Mouse (Mus musculus) kidney, adult 18-20 months (tissue): ENCODE results near the gene Crlf1.

Experiments used
- DNase-seq: peaks from one replicate; pipeline ENCODE4 v3.0.0; 2021

Gene Crlf1

DNA sequence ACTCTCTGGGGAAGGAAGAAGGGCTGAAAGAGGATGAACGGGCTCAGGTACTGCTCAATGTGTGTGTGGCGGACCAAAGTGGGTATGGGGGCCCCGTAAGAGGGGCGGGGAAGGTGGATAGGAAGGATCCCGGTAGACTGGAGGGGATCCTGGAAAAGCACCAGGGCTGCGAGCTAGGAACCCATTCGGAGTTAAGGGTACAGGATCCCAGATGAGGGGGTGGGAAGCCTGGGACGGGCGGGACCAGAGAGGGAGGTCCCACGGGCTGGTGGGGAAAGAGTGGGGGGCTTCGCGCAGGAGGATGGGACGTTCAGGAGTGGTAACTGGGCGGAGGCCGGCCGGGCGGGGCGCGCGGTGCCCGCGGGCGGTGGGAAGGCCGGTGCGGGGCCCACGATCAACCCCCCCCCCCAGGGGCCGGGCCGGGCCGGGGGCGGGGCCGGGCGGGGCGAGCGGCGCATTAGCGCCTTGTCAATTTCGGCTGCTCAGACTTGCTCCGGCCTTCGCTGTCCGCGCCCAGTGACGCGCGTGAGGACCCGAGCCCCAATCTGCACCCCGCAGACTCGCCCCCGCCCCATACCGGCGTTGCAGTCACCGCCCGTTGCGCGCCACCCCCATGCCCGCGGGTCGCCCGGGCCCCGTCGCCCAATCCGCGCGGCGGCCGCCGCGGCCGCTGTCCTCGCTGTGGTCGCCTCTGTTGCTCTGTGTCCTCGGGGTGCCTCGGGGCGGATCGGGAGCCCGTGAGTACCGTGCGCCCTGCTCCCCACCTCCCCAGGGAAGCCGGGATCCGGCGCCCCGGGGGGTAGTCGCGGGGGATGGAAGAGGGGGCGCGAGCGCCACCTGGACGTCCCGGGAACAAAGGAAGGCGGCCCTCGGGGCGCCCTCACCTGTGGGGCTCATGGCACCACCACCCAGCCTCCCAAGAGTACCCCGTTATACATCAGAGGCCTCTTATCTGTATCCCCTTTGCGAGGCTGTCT is at the start of gene Crlf1:
TSS of gene Crlf1 (plus strand) at position 495 of the 977 bp plus-strand sequence.
- DNase-seq = no peak

DNA sequence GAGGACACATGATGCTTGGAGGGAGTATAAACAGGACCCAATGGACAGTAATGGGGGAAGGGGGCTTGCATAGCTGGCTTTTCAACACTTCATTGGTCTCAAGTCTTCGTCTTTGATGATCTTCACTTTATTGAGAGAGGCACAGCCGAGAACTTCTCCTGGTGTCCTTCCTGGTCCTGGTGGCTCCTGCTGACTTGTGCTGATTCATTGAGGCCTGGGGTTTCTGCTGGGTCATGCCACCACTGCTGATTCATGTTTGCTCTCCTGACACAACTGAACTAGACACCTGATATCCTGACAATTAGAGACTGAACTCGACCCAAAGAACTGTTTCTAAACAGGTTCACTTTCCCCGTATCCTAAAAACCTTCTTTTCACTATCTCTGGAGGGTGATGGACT is 49.6 kb upstream of the Crlf1 start:
- DNase-seq = no peak

DNA sequence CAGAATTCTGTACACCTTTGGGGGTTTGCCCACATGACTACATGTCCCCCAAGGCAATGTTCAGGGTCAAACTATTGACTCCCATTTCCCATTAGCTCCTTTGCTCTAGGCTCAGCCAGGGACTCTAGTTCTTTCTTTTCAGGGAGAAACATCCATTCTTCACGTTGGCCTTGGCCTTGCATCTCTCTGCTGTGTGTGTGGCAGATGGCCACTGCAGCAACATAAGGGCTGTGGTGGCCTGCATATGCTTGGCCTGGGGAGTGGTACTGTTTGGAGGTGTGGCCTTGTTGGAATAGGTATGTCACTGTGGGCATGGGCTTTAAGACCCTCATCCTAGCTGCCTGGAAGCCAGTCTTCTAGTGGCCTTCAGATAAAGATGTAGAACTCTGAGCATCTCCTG is 47.0 kb upstream of the Crlf1 start:
- DNase-seq = no peak

DNA sequence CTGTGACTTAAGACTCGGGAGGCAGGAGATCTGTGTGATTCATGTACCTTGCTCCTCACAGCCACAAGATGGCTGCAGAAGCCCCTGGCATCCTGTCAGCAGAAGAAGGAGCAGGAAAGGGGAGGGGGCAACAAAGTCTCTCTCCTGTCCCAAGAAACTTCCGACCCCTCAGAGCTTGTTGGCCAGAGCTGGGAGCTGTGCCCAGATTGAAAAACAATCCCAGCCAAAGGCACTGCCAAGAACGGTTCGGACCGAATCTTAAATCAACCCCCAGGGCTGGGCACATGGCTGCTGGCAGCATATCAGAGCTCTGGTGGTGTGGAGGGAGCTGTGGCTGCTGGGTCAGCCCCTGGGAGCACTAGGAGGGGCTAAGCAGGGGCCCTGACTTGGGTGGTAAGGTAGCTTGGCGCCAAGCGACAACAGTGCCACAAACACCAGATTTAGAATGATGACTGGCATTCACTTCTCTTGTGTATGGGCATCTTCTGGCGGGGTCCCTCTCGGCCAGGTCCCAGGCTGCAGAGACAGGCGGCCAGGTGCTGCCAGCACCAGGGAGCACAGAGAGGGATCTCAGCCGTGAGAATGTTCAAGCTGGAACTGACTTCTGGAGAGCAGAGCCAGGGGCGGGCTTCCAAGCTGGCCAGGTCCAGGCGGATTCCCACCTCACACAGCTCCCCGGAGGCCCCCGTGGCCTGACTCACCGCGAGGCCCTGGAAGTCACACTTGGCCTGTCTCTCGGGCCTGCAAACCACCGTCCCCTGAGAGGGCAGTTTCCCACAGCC is 45.1 kb upstream of the Crlf1 start:
- DNase-seq = no peak

DNA sequence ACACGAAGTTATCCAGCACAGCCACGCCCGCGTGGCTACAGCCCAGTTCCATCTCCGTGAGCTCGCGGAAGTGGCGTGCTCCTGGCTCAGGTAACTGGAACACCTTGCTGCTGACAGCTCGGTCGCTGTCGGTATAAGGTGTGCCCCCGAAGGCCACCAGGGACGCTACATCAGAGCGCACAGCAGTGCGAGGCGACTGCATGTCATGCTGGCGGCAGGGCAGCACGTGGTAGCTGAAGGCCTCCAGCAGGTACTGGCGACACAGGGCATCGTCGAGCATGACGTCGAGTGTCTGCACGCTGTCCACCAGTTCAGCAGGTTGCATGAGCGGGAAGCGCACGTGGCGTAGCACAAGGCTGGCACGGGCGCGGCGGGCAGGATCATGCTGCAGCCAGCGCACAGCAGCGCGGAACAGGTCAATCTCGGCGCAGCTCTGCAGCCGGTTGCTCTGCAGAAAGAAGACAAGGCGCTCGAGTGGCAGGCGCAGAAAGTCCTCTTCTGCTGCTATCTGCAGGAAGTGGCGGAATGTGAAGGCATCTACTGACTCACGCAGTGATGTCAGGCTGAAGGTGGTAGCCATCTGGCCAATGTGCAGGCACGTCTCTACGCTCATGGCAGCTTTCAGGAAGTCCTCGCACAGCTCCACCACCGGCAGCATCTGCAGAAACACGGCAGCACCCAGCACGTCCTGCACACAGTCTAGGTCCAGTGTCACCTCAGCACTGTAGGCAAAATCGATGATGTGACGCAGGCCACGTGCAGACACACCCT is 40.6 kb upstream of the Crlf1 start:
- no peak for DNase-seq

DNA sequence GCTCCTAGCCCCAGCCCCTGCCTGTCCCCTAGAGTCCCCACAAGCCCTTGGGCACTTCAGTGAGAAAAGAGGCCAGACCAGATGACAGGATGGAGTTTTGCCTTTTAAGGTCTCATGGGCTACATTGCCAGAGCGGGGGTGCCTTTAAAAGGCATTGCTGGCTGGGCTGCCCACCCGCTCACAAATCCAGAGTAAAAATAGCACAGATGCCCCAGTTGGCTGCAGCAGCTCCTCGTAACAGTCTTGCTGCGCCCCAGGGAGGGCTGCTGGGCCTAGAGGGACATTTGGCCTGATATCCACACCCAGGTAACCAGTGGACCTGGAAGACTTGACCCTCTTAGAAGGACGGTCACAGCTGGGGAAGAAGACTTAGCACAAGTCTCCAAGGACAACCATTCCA is 39.1 kb upstream of the Crlf1 start:
- DNase-seq = no peak

DNA sequence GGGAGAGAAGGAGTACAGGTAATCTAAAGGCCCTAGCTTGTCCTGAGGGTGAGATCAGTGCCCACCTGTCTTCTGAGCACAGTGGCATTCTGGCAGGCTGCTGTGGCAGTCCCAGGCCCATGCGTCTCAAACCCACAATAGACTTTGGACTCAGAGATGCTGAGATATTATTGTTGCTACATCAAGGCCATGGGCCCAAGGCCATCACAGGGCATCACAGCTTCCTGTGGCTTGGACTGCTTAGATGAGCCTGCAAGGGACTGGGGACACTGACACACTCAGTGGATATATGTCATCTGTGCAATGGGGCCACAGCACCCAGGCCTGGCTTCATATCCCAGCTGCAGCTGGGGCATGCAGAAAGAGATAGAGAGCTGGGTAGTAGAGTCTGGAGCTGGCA is 36.0 kb upstream of the Crlf1 start:
- DNase-seq = no peak

DNA sequence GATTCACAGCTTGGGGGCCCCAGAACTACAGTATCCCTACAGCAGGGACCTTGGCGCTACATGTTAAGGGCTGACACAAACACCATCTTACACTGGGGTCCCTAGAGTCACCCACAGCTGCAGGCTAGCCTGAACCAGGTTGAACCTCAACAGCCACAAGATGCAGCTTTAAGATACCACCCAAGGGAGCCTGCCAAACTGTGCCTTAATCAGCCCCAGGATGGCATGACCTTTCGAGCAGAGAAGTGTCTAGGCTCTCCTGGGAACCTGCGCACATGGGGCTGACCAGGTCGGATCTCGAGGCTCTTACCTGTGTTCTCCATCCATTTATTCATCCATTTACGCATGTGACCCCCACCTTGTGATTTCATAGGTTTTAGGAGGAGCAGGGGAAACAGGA is 35.1 kb upstream of the Crlf1 start:
- no peak for DNase-seq

DNA sequence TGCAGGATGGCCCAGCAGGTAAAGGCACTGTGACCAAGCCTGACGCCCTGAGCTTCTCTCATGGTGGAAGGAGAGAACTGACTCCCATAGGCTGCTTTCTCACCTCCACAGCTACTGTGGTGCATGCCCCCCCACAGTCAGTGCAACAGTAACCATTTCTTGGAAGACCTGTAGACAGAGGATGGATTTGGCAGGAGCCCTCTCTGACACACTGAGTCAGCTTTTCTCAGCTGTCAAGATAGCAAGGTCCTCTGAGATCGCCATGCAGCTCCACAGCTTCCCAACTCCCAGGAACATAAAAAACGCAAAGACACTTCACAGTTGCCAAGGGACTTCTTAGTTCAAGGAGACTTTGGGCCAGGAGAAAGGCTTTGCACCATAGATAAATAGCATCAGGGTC is 34.5 kb upstream of the Crlf1 start:
- no peak for DNase-seq

DNA sequence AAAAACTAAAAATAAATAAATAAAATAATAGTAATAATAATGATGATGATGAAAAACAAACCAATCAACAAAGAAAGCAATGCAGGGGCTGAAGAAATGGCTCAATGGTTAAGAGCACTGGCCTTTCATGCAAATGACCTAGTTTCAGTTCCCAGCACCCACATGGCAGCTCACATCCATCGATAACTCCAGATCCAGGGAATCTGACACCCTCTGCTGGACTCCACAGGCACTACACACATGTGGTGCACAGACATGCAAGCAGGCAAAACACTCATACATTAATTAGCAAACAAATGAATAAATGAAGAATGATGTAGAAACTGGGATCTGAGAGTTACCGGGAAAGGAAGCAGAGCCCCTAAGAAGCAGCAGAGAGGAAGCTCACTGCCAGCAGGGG is 33.3 kb upstream of the Crlf1 start:
- no peak for DNase-seq

DNA sequence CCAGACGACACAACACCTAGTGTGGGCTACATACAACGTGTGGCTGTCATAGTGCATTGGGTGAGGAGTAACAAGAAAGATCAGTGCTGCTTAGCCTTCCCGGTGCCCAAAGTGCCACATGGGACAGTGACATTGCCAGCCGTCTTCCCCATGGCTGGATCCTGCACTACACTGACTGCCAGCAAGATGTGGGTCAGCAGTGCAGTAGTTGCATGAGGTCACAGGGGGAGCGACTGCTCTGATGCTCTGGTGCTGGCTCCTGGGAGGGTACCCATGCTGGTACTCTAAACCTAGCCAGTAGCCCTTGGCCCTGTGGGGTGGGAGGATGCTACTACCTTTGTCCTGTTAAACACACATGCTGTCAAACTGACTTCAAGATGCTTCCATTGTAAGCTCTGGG is 32.8 kb upstream of the Crlf1 start:
- DNase-seq = no peak

DNA sequence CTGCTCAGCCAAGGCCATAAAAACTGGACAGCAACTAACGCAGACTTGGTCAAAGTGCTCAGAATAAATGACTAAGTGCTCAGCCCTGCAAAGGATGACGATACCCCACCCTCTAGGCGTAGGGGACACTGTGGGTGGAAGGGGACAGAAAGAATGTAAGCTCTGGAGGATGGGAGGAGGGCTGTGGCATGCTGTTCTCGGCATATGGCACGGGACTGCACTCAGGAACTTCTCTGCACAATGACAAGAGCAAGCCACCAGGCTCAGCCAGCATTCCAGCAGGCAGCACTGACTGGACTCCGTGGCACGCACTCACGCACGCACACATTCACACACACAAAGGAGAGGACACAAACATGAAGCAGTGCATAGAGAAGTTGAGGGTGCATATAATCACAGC is 32.4 kb upstream of the Crlf1 start:
- DNase-seq = no peak

DNA sequence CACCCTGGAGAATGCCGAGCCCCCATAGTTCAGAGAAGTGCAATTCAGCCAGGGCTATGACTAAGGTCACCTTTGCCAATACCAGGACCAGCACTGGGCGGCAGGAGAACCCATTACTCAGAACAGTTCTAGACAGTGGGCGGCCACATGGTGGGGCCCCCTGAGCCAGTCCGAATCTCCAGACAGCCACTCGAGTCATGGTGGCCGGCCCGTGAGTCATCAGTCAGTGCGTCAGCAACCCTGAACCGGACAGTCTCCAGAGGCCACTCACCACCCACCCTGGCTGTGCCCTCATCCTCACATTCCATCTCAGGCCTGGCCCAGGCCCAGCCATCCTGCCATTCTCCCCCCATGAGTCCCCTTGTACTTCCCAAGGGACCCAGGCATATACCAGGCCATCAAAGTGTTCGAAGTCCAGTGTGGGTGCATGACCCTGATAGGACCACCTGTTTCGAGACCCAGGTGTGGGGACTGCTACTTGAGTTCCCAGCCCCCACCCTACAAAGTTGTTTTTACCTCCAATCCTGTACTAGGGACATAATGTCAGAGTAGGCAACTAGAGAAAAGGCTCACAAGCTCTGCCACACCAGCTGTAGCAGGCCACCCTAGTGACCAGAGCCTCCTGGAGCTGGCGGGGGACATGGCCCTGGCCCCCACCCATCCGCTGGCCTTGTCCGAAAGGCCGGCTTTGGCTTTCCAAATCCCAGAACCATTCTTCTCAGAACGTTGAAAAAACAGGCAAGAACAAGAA is 31.0 kb upstream of the Crlf1 start:
- DNase-seq = no peak

DNA sequence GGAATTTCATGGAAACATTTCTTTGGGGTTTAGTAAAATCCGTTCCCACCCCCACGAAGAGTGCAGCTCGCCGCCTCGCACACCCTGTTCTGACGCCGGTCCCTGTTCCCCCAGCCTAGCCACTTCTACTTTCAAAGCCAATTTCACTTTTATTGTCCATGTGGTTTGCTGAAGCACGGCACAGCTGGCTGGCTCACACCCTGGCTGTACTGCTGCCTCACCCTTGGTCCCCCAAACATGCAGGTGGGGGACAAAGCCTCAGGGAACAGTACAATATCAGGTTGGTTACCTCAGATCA is 30.5 kb upstream of the Crlf1 start:
- DNase-seq = no peak

DNA sequence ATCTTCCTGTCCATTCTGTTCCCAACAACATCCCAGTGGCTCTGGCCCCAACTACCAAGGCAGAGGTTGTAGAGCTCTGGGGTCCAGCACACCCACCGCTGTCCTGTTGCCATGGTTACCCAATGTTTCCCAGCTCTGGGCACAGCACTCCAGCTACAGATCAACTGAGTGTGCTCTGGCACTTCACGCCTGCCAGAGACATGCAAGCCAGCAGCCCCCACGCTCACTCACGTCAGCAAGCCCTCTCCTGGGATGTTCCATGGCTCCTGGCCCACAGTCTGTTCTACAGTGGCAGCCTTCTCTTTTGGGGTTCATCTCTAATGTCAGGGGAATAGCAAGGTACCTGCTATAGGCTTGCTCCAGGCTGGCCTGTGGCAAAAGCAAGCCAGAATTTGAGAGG is 29.7 kb upstream of the Crlf1 start:
- no peak for DNase-seq

DNA sequence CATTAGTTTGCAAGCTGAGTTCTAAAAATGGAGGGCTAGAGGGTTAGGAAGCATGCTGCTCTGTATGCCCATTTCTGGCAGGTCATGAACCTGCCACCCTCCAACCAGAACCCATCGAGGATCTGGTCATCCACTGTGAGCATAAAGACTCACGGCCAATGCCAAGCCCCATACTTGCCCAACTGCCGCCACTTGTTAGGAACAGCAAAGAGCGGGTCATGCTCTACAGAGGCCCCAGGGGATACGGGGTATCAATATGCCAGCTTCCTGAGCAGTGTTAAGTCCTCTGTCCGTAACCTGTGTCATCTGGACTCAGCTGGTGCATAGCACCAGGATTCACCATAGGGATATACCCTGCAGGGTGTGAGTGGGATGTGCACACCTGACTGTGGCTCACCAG is 28.8 kb upstream of the Crlf1 start:
- DNase-seq = no peak

DNA sequence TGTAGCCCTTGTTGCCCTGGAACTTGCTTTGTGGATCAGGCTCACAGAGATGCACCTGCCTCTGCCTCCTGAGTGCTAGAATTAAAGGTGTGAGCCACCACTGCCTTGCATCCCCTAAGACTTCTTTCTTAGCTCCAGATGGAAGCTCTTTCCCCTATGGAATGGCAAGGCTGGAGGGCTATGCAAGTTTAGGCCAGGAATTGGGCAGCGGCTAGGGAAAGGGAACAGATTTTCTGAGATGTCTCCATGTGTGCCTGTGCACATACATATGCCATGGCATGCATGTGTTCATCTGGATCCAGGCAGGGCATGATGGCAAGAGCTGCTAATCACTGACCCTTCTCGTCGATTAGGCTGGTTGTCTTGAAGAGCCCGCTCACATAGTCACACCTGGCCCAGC is 27.3 kb upstream of the Crlf1 start:
- no peak for DNase-seq

DNA sequence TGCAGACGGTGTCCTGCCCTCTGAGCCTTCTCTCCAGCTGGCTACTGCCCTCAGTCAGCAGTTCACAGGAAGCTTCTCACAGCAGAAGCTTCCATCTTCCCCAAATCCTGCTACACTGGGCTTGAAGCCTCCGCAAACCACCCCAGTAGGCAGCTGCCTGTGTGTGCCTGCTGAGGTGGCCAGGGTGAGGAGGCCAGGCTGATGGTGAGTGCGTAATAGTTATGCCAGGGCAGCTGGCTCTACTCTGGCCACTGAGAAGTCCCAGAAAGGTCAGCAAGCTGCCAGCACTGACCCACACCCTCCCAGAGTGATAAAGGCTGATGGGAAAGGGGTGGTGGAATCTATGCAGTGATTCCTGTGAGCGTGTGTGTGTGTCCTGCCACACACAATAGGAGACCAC is 26.7 kb upstream of the Crlf1 start:
- DNase-seq = no peak

DNA sequence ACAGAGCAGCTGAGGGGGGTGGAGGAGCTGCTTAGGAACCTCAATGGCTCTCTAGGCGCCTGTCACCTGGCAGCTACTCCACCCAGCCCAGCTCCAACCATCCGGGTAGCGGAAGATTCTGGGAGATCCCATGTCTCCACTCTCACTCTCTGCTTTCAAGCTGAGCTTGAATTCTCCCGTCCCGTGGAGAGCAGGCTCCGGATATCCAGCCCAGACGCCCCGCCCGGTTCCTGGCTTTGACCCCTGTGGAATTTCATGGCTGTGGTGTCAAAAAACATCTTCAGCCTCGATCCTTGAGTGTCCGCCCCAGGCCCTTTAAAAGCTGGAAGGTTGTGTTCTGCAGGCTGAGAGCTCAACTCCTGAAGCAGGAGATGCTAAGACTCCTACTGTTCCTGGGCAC is 26.2 kb upstream of the Crlf1 start:
- DNase-seq = peak; percentile 40

DNA sequence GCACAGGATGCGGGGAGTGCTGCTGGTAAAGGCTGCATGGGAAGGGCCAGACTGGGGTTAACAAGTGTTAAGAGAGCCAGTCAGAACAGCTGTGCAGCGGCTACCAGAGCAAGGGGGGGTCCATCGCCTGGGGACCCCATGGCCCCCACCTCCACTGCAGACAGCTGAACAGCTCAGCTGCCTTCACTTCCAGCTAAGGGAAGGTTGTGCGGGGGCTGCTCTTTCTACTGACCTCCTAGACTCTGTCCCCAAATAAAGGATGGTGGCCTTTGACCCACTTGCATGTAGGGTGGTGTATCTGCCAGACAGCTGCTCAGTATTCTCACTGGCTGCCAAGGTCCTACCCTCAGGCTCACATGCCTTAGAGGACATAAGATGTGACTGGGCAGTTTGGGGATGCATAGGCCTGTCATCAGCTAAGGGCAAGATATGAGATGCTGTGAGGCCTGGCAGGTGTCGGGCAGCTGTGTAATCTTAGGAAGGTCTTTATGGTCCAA is 25.7 kb upstream of the Crlf1 start:
- no peak for DNase-seq

DNA sequence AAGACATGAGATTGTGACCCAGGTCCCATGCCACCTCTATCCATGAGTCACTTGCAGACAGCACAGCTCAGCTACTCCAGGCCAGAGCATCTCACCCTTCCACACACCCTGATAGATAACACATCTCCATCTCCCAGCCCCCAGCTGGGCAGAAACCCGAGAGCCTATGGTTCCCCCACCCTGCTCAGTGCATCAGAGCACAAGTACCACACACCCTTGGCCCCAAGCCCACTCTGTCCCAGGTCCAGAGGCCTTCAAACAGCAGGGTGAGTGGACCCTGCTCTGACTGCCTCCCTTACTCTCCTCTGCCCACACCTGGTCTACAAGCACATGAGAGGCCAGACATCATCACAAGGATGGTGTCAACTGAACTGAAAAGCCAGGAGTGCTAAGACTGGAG is 25.1 kb upstream of the Crlf1 start:
- no peak for DNase-seq

DNA sequence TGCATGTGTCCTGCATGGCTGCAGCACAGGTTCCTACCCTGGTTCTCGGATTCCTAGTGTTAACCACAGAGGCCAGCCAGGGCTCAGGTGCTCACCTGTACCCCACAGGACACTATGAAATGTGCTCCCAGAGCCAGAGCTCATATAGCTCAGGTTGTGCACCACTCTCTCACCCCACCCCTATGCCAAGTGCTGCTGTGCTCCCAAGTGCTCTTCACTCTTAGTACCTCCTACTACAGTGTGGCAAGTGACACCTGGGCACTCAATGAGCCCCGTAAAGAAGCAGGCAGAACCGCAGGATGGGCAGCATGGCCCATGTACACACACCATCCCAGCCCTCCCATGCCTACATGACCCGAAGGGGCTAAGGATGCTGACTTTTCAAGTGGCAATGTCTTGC is 24.2 kb upstream of the Crlf1 start:
- no peak for DNase-seq
